Mouse (Mus musculus): Measurements from ENCODE around the gene Was.
"Not testable (repeated sequence)": the region's sequence is repeated elsewhere in the genome, so short reads cannot be mapped to it uniquely, and the experiment has no call there.

The Was gene

DNA sequence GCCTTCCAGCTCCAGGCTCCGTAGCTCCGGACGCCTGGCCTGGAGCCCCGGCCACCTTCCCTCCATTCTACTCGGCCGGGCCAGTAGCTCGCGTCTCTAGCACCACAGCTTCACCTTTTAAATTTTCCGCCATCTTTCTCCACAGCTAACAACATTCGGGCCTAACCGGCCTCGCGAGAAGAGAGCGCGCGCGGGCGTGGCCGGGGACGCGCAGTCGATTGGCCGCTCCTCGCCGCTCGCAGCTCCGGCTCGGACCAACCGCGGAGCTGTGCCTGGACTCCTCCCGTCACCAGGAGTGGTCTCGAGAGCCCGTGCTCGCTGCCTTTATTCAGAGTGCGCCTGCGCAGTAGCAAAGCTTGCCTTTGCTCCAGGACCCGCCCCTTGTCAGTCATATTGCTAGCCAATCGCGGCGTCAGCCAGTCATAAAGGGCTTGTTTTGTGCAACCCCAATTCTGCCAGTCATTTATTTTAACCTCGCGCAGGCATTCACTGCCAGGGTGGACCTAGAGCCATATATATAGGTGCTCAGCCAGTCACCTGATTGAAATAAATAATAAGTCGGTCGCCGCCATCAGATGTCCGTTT is 15.8 kb downstream of the Was start, which contains the start of gene Suv39h1:
TSS of gene Suv39h1 (minus strand) at position 331 of the 585 bp plus-strand sequence.
- DNase-seq (ENCODE audit: low spot score): peak; percentile 95

DNA sequence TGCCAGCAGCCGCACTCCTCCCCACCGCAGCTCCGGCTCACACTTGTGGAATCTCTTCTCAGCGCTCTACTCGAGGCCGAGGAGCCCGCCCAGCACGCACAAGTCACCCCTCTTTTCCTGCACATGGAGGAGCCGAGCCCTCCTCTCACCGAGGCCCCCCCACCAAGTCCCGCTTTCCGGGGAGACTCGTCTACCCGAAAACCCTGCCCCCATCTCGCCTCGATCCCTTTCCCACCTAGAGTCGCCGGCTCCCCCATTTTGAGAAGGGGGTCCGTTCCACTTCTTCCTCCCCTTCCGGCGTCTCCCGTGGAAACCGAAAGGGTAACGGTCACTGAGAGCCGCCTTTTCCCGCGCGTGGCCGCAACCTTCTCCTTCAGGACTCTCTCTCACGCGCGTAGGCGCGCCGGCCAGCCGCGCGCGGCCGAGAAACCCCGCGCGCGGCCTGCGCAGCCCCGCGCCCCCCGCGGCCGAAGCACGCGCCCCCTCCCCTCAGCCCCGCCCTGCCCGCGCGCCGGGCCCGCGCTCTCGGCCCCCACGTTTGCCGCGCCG is 16.3 kb downstream of the Was start:
- peak; percentile 48 for DNase-seq (ENCODE audit: low spot score)

DNA sequence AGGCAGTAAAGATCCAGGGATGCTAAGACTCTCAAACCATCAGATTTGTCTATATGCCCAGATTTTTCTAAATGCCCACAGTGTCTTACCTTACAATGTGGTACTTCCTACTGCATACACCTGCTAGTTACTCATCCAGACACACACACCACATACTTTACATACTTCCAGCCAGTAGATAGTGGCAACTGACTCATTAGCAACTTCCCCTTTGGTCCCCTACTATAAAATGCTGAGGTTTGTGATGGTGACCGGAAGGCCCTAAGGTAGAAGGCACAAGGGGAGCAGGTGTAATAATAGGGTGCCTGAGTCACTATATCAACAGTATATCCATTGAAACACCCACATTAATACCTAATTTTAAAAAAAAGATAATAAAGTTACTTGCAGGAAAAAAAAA is 21.1 kb downstream of the Was start:
- no peak for DNase-seq (ENCODE audit: low spot score)

DNA sequence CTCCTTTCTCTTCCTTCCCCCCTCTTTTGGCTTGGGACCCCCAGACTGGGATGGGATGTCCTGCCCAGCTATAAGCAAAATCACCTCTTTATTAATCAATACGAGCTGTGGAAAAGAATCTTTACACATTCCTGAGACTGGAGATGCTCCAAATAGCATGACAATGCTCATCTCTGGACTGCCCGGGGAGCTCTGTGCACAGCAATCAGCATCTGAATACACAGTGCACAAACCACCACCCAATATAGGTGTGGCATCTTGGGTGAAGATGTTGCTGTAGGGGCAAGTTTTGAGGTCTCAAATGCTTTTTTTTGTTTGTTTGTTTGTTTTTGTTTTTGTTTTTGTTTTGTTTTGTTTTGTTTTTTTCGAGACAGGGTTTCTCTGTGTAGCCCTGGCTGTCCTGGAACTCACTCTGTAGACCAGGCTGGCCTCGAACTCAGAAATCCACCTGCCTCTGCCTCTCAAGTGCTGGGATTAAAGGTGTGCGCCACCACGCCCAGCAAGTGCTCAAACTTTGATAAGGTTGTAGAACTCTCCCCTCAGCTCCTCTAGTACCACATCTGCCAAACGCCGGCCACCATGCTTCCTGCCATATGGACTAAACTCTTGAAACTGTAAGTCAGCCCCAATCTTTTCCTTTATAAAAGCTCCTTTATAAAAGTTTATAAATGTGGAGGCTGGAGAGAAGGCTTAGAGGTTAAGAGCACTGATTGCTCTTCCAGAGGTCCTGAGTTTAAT is 39.1 kb downstream of the Was start:
- not testable (repeated sequence) for DNase-seq (ENCODE audit: low spot score)

DNA sequence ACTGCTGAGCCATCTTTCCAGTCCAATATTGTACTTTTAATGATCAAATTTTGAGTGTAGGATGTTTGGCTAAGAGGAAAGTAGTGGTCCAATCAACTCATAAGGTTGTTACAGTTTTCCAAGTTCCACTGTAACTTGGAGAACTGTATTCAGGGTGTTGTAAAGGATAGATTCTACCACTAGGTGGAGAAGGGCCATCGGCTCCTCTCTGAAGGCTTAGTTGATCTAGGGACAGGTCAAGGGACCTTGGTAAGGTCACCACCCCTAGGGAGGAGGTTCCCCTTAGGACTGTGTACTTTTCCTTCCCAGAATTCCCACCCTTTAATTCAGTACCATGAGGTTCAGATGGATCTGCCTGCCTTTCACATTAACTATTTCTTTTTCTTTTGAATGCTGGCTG is 57.3 kb downstream of the Was start:
- DNase-seq (ENCODE audit: low spot score): no peak

Data from embryo, embryonic 10.5 days (tissue).